Mouse (Mus musculus): ENCODE measurements around the gene Rap2a. TPM values are rescaled to one million over a fixed set of nuclear protein-coding genes. Genes with fewer than 3 reads are reported as not detected.
A peak's percentile ranks its signal among the peaks of the same experiment; 100 is the strongest.

Gene Rap2a
- total RNA-seq (2021), result 10 to 100 TPM; 20.9 to 23.5 TPM
- long read RNA-seq, experiment 1, full-length matches to known transcripts, result 63 of 70 reads
- long read RNA-seq, experiment 1, partial matches to known transcripts, result 6 of 70 reads
- long read RNA-seq, experiment 1, other reads (novel, unspliced or antisense), result 1 of 70 reads
- long read RNA-seq, experiment 2, full-length matches to known transcripts, result 9 of 13 reads
- long read RNA-seq, experiment 2, partial matches to known transcripts, result 0 of 13 reads
- long read RNA-seq, experiment 2, other reads (novel, unspliced or antisense), result 4 of 13 reads

DNA sequence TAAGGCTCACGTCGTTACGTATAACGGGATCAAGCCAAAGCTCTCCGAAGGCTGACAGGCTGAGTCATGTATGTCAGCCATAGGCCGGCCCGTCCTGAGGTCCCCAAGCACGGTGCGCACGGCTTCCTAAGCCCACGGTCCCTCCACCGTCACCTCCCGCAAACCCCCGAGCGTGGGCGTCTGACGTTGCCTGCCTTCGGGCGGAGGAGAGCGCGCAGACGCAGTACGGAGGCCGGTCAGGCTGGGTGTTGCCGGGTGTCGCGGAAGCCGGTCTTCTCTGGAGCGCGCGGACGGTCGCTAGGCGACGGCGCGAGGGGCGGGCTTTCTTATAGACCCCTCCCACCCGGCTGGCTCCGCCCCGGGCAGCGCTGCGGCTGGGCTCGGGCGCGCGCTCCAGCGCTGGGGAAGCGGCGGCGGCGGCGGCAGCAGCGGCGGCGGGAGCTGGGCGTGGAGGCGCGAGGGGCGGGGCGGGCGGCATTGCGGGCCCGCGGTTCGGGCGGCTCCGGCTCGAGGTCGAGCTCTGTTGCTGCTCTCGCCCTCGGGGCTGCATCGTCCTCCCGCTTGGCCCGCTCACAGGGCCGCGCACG, at the start of gene Rap2a:
TSS of gene Rap2a (plus strand) at position 463 of the 587 bp plus-strand sequence.
- DNase-seq, result peak; percentile 97 to 98

DNA sequence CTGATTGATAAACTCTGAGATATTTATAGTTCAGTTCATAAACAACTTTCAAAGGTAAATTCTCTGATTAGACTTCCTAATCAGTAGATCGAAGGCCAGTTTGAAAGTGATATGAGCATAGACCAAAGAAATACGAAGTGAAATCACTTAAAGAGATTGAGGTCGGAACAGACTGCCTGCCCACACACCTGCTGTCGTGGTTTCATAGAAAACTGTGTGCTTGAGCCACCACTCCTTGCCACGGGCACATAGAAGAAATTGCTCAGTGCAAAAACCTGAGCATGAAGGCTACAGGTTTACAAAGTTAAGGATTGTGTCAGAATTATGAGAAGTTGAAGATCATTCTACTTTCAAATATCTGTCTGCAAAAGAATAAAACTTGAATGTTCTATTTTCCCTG, 49.7 kb upstream of the Rap2a start:
- DNase-seq, result no peak

DNA sequence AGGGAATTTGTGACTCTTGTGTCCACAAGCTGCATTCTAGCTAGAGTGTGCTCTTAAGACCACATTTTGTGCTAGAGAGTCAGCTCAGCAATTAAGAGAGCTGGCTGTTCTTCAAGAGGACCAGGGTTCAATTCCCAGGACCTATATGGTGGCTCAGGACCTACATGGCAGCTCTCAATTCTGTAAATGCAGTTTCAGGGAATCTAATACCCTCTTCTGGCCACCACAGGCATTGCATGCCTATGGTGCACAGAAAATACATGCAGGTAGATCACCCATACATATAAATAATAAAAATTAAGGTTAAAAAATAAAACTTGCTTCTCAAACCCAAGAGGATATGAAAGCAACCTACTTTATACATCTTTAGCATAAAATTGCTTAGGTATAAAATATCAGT, 45.5 kb upstream of the Rap2a start:
- peak in 1 of 2 experiments; percentile 7 for DNase-seq

DNA sequence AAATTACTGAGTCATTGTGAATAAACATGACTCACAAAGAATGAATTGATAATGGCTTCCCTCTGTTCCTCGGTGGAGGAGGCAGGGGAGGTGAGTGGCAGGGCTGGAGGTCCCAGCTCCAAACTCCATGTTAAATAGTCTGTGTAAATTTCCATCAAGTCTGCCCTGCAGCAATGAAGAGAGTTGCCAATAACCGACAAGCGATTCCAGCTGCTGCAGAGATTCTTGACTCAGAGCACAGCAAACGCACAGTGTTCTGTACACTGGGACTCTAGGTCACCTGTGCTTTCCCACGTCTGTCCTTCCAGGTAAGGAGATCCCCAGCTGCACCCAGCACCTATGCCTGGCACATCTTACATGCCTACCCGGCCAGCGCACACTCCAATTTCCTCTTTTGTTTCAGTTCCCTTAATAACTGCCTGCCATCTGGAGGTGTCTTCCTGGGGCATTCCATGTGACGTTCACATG, 44.3 kb upstream of the Rap2a start:
- no peak for DNase-seq

DNA sequence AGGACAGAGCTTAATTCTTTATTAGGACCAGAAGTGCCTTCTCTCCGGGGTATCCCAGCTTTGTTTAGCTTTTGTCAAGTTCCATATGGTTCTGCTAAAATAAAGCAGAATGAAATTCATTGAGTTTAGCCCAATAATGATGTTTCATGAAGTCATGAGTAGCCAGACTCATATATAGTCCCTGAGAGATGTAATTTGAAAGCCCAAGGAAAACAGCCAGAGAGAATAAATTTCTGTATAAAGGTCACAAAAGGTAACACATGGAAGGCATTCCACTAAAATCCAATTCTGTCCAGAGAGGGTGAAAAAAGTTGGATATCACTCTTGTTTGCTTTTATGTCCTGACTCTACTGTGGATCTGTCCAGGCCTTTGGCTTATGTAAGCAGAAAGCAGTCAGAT, 43.4 kb upstream of the Rap2a start:
- no peak for DNase-seq

DNA sequence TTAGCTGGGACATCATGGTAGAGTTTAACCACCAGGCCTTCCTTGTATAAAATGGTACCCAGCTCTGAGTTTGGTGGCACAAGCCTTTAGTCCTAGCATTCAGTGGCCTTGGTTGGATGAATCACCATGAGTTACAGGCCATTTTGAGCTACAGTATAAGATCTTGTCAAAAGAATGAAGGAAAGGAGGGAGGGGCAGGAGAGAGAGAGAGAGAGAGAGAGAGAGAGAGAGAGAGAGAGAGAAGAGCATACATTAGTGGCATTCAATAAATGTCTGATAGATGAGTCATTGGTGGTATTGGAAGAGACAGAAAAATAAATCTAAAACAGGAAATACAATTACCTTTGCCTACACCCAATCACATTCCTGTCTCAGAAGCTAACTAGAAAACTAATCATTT, 37.5 kb upstream of the Rap2a start:
- no peak for DNase-seq

DNA sequence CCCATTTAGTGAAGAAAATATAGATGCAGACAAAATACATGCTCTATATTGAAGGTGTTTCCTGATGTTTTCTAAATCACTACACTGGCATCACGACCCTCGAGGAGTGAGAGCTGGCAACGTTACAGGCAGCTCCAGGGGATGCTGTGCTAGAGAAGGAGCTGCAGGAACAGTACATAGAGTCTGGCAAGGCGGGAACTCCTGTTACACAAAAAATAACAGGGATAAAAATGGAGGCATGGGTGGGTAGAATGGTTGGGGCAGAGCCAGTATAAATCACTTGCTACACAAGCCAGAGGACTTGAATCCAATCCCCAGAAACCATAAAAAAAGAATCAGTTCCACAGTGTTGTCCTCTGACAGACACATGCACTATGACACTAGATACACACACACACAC, 37.0 kb upstream of the Rap2a start:
- DNase-seq, result no peak

DNA sequence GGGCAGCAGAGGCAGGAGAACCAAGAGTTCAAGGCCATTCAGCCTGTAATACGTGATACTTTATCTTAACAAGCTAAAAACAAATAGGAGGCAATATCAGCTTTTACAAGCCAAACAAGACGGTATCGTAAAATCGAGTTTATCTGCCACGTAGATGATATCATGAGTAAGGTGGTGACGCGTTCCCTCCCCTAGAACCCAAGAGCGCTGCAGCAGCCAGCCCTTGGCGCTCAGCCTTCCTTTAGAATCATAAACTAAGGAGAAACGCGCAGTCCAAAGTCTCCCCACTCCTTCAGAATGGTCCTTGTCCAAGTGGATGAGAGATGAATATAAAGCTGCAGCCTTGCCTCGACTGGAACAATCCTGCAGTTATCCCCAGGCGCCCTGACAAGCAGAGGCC, 36.4 kb upstream of the Rap2a start:
- DNase-seq, result no peak

DNA sequence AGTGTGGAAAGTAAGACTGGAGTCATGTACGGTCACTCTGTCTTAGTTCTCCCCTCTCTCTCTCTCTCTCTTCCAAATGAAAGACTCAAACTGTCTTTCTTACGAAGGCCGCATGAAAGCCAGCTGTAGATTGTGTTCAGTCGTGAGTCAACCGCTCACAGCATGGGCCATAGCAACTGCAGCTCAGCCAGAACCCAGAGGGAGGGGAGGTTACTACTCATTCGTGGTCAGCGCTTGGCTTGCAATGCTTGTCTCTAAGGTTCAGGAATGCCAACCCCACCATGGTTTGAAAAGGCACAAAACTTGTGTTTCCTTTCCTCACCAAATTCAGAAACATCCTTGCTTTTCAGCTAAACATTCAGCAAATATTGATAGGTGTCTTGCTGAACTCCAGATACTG, 24.0 kb upstream of the Rap2a start:
- DNase-seq, result no peak

DNA sequence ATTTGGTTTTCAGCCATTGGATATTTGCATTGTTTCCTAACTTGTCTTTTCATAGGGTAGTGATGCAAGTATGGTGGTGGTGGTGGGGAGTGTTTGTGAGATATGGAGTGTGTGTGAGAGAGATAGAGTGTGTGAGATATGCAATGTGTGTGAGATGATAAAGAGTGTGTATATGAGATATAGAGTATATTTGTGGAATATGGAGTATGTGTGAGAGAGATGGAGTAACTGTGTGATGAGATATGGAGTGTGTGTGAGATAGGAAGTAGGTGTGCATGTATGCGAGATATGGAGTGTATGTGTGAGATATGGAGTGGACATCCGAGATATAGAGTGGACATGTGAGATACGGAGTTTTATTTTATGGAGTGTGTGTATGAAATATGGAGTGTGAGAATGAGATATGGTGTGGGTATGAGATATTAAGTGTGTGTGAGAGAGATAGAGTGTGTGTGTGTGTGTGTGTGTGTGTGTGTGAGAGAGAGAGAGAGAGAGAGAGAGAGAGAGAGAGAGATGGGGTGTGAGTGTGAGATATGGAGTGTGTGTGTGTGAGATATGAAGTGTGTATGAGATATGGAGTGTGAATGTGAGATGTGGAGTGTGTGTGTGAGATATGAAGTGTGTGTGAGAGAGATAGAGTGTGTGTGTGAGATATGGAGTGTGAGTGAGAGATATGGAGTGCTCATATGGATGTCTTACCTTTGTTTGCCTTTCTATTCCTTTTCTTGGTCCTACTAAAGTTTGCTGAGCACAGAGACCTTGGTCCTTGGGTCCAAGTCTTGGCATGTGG, 14.1 kb upstream of the Rap2a start:
- DNase-seq, result no peak

DNA sequence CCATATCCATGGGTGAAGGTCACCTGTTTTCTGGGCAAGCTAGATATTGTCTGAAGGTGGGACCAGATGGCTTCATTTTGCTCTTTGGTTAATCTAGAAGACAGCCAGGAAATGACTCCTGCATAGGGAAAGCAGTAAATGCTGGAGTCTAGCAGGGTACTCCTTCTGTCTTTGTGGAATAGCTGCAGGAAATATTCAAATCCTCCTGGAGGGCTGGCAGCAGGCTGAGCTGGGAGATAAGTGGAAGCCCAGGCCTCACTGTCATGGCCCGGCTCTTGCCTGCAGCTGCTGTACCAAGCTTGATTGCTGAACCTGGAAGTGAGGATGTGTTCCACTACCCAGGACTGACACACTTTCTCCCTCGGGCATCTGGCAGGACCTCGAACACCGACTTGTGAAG, 11.4 kb upstream of the Rap2a start:
- DNase-seq, result no peak

DNA sequence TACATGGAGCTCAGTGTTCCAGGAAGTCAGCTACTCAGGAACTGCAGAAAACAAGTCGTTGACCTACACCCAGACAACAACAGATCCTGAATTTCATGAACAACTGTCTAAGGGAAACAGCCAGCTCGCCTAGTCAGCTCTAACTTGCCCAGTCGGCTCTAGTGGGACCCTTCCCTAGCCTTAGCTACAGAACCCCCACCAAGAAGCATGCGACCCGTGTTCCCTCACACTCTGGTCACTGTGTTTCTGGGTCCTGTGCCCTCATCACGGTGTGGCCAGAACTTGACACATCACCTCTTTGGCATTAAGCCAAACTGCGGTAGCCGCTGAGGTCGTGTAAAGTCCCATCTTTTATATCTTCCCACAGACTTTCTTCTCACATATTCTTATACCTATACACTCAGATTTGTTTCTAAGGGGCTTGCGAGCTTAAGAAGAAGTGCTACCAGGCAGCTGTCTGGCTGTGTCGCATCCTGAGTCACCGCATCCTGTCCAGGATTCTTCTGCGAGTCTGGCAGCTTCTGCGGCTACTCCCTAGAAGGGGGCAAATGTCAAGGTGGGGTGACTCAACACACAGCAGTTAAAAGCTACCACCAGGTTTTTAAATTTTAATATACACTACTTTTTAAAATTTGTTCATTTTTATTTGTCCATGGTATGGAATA, 9.0 kb upstream of the Rap2a start:
- DNase-seq, result peak; percentile 68 to 79

DNA sequence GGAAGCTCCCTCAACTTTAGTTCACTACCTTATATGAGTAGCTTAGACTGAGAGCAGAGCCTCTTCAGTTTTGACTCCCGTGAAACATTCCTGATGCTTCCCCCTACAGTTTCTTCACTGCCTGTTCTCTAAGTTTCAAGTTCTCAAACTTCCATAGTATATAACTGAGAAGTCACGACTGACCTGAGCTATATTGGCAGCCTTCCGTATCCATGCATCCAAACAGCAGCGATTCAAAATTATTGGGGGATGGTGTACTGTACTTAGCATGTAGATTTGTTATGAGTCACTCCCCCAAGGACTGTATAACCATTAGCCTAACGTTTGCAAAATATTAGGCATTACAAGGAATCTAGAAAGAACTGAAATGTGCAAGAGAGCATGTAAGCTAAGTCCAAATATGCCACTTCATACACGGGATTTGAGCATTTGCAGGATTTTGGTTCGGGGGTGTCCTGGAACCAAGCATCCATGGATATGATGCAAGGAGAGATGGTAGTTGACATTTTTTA, 2.0 kb upstream of the Rap2a start:
- no peak for DNase-seq

DNA sequence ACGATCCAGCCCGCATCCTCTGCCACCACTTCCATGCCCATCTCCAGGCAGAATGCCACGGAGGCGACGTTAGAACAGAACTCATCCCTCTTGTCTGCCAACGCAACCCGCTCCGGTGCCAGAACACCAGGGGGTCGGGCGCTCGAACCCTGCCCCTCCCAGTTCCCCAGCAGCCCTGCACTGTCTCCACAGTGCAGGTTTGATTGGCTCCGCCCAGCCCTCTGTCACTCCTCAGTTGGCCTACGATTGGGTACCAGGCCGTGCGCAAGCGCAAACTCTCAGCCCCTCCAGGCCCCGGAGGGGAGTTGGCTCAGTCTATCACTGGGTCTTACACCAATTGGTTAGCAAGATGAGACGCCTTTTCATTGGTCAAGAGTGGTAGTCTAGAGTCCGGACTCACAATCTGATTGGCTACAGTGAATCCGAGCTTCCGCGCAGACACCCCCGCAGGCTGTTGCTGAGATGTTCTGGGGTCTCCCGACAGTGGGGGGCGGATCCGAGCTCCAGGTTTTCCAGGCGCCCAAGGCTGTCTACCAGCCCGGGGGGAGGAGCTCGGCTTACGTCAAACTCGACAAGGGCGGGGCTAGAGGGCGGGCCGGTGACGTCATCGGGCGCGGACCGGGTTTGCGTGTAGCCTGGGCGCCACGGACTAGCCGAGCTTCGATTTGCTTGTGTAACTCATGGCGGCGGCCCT, 809 bp upstream of the Rap2a start:
- peak; percentile 98 for DNase-seq

DNA sequence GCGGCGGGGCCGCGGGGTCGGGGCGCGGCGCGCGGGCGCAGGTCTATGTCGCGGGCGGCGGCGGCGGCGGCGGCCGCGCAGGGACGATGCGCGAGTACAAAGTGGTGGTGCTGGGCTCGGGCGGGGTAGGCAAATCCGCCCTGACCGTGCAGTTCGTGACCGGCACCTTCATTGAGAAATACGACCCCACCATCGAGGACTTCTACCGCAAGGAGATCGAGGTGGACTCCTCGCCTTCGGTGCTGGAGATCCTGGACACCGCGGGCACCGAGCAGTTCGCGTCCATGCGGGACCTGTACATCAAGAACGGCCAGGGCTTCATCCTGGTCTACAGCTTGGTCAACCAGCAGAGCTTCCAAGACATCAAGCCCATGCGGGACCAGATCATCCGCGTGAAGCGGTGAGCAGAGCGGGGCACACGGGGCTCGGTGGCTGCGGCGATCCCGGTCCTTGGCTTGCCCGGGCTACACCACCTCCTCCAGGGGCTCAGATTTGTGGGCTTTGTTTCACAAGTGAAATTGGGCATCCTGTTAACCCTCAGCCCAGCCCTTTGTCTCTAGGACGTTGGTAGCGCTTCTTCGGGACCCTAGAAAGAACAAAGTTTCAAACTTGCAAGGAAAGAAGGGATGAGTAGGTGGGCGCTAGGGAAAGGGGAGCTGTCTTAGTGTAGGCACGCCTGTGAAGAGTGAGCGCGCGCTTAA, 547 bp downstream of the Rap2a start:
- DNase-seq, result peak; percentile 42 to 56

DNA sequence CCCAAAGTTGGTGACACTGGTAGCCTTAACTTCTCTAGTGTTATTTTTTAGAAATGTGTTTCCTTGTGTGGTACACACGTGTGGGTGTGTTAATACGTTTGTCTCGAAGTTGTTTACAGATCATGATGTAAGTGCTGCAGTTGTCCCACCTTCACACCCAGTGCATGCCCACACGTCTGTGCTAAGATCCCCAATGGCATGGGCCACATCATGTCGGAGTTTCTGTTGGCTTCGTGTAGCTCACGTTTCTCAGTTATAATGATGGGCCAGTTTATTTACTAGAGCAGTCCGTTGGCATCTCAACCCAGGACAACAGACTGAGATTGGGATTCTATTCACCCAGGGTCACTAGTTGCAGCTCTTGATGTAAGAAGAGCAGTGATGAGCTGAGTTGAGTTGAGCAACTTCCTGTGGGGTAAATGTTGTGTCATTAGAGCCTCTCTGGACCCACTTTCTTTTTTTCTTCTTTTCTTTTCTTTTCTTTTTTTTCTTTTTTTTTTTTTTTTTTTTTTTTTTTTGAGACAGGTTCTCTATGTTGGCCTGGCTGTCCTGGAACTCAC, 2.2 kb downstream of the Rap2a start:
- no peak for DNase-seq

DNA sequence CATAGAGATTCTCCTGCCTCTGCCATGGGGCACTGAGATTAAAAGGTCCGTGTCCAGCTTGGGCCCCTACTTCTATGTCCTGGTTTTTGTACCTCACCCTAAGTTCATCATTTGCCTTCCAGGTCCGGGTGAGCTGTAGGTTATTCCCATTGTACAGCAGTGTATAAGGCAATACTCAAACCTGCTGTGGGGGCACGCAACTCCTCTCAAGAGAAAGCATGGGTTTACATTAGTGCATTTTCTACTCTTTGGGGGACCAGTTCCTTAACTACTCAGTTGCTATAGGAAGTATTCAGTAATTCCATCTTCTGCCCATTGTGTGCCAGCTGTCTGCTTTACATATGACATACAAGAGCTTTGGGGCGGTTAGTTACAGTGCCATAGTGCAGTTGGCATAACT, 2.7 kb downstream of the Rap2a start:
- DNase-seq, result no peak

DNA sequence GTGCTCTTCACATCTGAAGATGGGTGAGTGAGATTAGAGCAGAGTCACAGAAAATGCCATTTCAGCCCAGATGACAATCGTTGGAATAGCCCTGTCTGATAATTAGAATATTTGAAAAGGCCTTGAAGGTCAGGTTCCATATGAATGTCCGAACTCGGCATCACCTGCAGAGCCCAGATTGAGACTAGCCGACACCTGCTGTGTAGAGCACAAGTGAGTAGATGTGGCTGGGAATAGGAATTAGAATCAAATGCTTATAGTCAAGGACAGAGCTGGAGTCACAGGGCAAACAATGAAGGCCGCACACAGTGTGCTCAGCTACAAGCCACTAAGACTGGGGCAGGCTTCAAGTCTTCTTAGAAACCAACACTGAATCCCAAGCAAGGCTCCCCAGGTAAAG, 6.3 kb downstream of the Rap2a start:
- no peak for DNase-seq

DNA sequence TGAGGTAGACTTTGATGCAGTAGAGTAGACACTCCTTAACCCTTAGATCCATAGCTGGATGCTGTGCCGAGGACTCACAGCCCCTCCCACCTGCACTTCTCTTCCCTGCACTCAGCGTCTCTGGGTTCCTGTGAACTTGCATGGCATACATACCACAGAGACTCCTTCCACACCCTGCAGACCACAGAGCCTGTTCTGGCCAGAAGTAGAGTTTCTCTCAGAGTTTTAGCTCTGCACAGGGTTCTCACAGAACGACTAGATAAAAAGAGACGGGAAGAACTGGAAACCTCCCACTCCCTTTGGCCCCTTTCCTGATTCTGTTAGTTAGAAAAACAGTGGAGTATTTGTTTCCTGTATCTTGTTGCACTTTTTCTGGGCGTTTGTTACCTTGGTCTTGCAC, 18.0 kb downstream of the Rap2a start:
- DNase-seq, result no peak

DNA sequence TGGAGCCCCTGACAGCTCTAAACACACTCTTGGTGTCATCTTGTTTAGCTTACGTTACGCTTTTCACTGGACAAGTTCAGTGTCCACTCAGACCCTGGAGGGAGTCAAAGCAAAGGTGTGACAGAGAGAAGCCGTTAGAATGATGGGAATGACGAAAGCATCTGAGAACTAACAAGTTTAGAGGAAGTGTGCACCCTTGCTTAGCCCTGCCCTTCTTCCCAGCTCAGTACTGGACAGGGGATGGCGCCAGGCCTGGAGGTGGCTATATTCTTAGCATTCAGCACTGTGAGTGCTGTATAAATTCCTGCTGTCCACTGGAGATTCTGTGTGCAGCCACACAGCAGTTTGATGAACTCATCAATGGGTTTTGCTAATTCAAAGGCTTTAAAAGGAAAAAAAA, 18.6 kb downstream of the Rap2a start:
- no peak for DNase-seq

DNA sequence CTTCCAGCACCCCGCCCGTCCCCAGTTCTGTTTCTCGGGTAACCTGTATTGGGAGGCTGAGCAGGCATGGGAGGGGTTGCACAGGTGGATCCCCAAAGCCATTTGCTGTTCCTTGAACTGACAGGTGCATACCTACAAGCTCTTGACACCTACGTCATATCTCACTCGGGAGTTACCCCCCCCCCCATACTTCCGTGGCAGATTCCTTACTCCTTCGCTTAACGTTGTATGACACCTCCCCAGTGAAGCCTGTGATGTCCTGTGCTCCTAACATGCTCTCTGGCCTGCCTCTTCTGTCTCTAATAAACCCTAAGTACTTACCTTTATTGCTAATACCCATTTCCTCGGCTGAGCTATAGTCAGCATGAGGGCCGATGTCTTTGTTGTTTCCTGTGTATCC, 20.9 kb downstream of the Rap2a start:
- no peak for DNase-seq
